Mouse (Mus musculus): ENCODE measurements around the gene Sms.

DNA sequence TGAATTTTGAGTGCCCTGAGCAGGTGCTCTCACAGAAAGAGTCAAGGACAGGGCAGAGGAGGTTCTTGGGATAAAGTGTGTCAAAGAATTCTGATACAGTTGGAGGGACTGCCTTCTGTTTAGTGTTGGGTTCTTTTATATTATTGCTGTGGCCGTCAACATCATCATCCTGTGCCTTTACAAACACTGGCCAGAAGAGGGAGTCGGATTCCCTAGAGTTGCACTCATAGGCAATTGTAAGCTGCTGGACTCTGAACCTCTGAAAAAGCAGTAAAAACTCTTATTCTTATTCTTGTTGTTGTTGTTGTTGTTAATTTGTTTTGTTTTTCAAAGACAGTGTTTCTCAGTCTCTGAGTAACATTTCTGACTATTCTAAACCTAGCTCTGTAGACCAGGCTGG lies 5.3 kb downstream of the Sms start:
- TF ChIP-seq CTCF (IDR thresholded peaks at IDR 0.05; ENCODE audit: low read depth) (peak; percentile 60), EP300 (IDR thresholded peaks at IDR 0.05; ENCODE audit: low read depth) (no peak)
